Mouse (Mus musculus) CH12.LX (cell line): ENCODE measurements around the gene Magel2. TPM values are rescaled to one million over a fixed set of nuclear protein-coding genes. Genes with fewer than 3 reads are reported as not detected.

Experiments used
- DNase-seq: peaks from one replicate; pipeline ENCODE4 v3.0.0-alpha.2; 2013; ENCODE audit errors: extremely low read depth
- H3K27ac ChIP-seq: 2 replicates; pipeline ENCODE4 v1.5.1; 2012; ENCODE audit warnings: low read depth, mild to moderate bottlenecking, control low read depth, moderate library complexity; ENCODE audit not compliant: insufficient read depth
- H3K27me3 ChIP-seq: replicated peaks from 2 replicates; pipeline ENCODE3; 2012; ENCODE audit warnings: inconsistent platforms
- H3K36me3 ChIP-seq, 2 experiments: replicated peaks in 1 of 2; 2 replicates each; pipeline versions ENCODE3 to v1.6.1; 2012; ENCODE audit warnings: inconsistent platforms in 1 of 2, low read length in 1 of 2, mild to moderate bottlenecking in 1 of 2, mixed read lengths in 1 of 2, moderate library complexity in 1 of 2; ENCODE audit not compliant: control insufficient read depth in 1 of 2, insufficient read depth in 1 of 2
- H3K4me1 ChIP-seq, 2 experiments: 2 replicates each; pipeline ENCODE4 v1.6.1; 2012; ENCODE audit warnings: inconsistent platforms in 1 of 2, moderate library complexity in 1 of 2; ENCODE audit not compliant: insufficient read depth in 2 of 2, control insufficient read depth in 1 of 2
- H3K4me2 ChIP-seq: 2 replicates; pipeline ENCODE4 v1.6.1; 2012; ENCODE audit warnings: low read depth, mild to moderate bottlenecking, control low read depth; ENCODE audit not compliant: poor library complexity, insufficient read depth, severe bottlenecking
- H3K4me3 ChIP-seq, 3 experiments: fragments of 150-350 bp in 1 of 3; sonication (generic) in 1 of 3; replicated peaks in 1 of 3; 2 replicates each; pipeline versions ENCODE3 to v1.5.1; 2011 to 2012; ENCODE audit warnings: low read depth in 2 of 3, low read length in 2 of 3, mild to moderate bottlenecking in 2 of 3, moderate library complexity in 2 of 3, control low read depth in 1 of 3, improper control_type of control experiment in 1 of 3, inconsistent platforms in 1 of 3, mixed read lengths in 1 of 3; ENCODE audit not compliant: poor library complexity in 1 of 3
- H3K79me2 ChIP-seq: replicated peaks from 2 replicates; pipeline ENCODE4 v1.6.1; 2012; ENCODE audit warnings: mild to moderate bottlenecking, moderate library complexity; ENCODE audit not compliant: control insufficient read depth, poor library complexity, insufficient read depth, severe bottlenecking; ENCODE audit errors: extremely low read depth
- H3K9ac ChIP-seq: 2 replicates; pipeline ENCODE4 v1.6.1; 2012; ENCODE audit warnings: low read depth, mild to moderate bottlenecking, control low read depth, moderate library complexity; ENCODE audit not compliant: insufficient read depth
- H3K9me3 ChIP-seq: replicated peaks from 2 replicates; pipeline ENCODE3; 2012; ENCODE audit warnings: low read length, inconsistent platforms, mixed read lengths
- CTCF ChIP-seq, 2 experiments: IDR thresholded peaks in 1 of 2; conservative IDR thresholded peaks in 1 of 2; 2 replicates each; pipeline ENCODE4 v1.5.1; 2011 to 2012; ENCODE audit warnings: low read depth in 2 of 2, low read length in 2 of 2, improper control_type of control experiment in 1 of 2, inconsistent platforms in 1 of 2, mild to moderate bottlenecking in 1 of 2, moderate library complexity in 1 of 2
- E2F4 ChIP-seq: IDR thresholded peaks from 2 replicates; pipeline ENCODE4 v1.6.1; 2011; ENCODE audit warnings: low read depth, low read length, improper control_type of control experiment; ENCODE audit not compliant: insufficient replicate concordance
- ETS1 ChIP-seq: conservative IDR thresholded peaks from 2 replicates; pipeline ENCODE4 v1.6.1; 2012; ENCODE audit warnings: low read depth, mild to moderate bottlenecking, inconsistent platforms, low read length, improper control_type of control experiment, moderate library complexity
- JUN ChIP-seq: IDR thresholded peaks from 2 replicates; pipeline ENCODE4 v1.6.1; 2011; ENCODE audit warnings: low read depth, mild to moderate bottlenecking, low read length, improper control_type of control experiment, moderate library complexity; ENCODE audit not compliant: insufficient read depth
- MXI1 ChIP-seq: IDR thresholded peaks from 2 replicates; pipeline ENCODE4 v1.6.1; 2011; ENCODE audit warnings: mild to moderate bottlenecking, low read depth, low read length, improper control_type of control experiment
- PAX5 ChIP-seq: IDR thresholded peaks from 2 replicates; pipeline ENCODE4 v1.6.1; 2012; ENCODE audit warnings: low read length, inconsistent platforms, mixed read lengths
- RAD21 ChIP-seq: IDR thresholded peaks from 2 replicates; pipeline ENCODE4 v1.6.1; 2011; ENCODE audit warnings: low read depth, mild to moderate bottlenecking, low read length, improper control_type of control experiment, moderate library complexity
- dilution Hi-C: fragments of 300-500 bp; cut with MboI; formaldehyde crosslinking; loops from 2 replicates; pipeline ENCODE4 v1.14.3; 2020; ENCODE audit warnings: low sequenced_read_pairs; ENCODE audit not compliant: extremely low pct_unique_long_range_greater_than_20kb, extremely low pct_ligation_motif_present
- in situ Hi-C: fragments of 300-500 bp; cut with MboI; formaldehyde crosslinking; loops from 3 replicates; pipeline ENCODE4 v1.14.3; 2019; ENCODE audit warnings: low sequenced_read_pairs, low pct_ligation_motif_present, low pct_unique_long_range_greater_than_20kb, mixed read lengths
- polyA plus RNA-seq: library from polyadenylated mRNA; unstranded; fragments of >175 nt; gene quantifications from 2 replicates; pipeline ENCODE4 v1.2.1, GENCODE M21; 2012; ENCODE audit warnings: low read depth; ENCODE audit not compliant: insufficient read length
- total RNA-seq, 2 experiments: library from RNA; depleted of rRNA; stranded (reverse); fragments of 300-350 nt in 1 of 2; fragments of >200 nt in 1 of 2; gene quantifications; 2 replicates each; pipeline ENCODE4 v1.2.3; 2012 to 2014

Gene Magel2
- total and polyA plus RNA-seq, 3 experiments = not detected

GRCm38 (mm10) chr7:62428337-62428736 is 51.5 kb downstream of the Magel2 start:
- TF ChIP-seq ETS1 = no peak
- no peak for TF ChIP-seq MXI1
- TF ChIP-seq E2F4 = no peak
- TF ChIP-seq JUN = no peak
- TF ChIP-seq RAD21 = no peak
- peak in 1 of 2 experiments; percentile 25; a peak in 3 of 4 replicates for TF ChIP-seq CTCF (conservative IDR thresholded peaks at IDR 0.05 in 1 of 2, IDR thresholded peaks at IDR 0.05 in 1 of 2; ENCODE audit: low read depth in 2 of 2, low read length in 2 of 2)
- TF ChIP-seq PAX5 = no peak
- TF ChIP-seq, all 38 proteins: peak for 1
- in situ Hi-C loops = no loop called here
- DNase-seq = peak; percentile 4

More at GRCm38 (mm10) chr7:62428337-62428736, 51.5 kb downstream of the Magel2 start:
- H3K4me2 ChIP-seq = no peak overlapping the region
- dilution Hi-C loops = no loop called here
- H3K9me3 ChIP-seq = peaks cover 4% of the 10 kb centered on the region
- no peaks in the 10 kb centered on the region for H3K36me3 ChIP-seq
- H3K27me3 ChIP-seq = no peaks in the 10 kb centered on the region
- H3K9ac ChIP-seq = no peak overlapping the region
- no peaks in the 10 kb centered on the region for H3K79me2 ChIP-seq
- H3K4me1 ChIP-seq = no peaks in the 10 kb centered on the region
- H3K27ac ChIP-seq = no peak overlapping the region
- no peak overlapping the region for H3K4me3 ChIP-seq

Other genes starting within 250 kb of the Magel2 start
- gene Ndn, start 30.4 kb upstream of the Magel2 start, total RNA-seq (2012; rRNA removed) = not detected in 2 replicates
- not detected in 2 replicates for gene Ndn, start 30.4 kb upstream of the Magel2 start, total RNA-seq (2014; rRNA removed)
- not detected in 2 replicates for gene Ndn, start 30.4 kb upstream of the Magel2 start, polyA plus RNA-seq
- gene Mkrn3, start 43.1 kb downstream of the Magel2 start, total RNA-seq (2012; rRNA removed) = 0.13 TPM in 1 of 2 replicates, not detected in the other
- 0.11 TPM in 1 of 2 replicates, not detected in the other for gene Mkrn3, start 43.1 kb downstream of the Magel2 start, total RNA-seq (2014; rRNA removed)
- gene Mkrn3, start 43.1 kb downstream of the Magel2 start, polyA plus RNA-seq = not detected in 2 replicates
- not detected in 2 replicates for gene Peg12, start 87.5 kb downstream of the Magel2 start, total RNA-seq (2012; rRNA removed)
- not detected in 2 replicates for gene Peg12, start 87.5 kb downstream of the Magel2 start, total RNA-seq (2014; rRNA removed)
- not detected in 2 replicates for gene Peg12, start 87.5 kb downstream of the Magel2 start, polyA plus RNA-seq